Mouse (Mus musculus): ENCODE measurements around the gene Gm45902. TPM values are rescaled to one million over a fixed set of nuclear protein-coding genes. Genes with fewer than 3 reads are reported as not detected.

Gene Gm45902
- polyA plus RNA-seq (2012; rRNA removed): 0.83 and 1.2 TPM in 2 replicates

DNA sequence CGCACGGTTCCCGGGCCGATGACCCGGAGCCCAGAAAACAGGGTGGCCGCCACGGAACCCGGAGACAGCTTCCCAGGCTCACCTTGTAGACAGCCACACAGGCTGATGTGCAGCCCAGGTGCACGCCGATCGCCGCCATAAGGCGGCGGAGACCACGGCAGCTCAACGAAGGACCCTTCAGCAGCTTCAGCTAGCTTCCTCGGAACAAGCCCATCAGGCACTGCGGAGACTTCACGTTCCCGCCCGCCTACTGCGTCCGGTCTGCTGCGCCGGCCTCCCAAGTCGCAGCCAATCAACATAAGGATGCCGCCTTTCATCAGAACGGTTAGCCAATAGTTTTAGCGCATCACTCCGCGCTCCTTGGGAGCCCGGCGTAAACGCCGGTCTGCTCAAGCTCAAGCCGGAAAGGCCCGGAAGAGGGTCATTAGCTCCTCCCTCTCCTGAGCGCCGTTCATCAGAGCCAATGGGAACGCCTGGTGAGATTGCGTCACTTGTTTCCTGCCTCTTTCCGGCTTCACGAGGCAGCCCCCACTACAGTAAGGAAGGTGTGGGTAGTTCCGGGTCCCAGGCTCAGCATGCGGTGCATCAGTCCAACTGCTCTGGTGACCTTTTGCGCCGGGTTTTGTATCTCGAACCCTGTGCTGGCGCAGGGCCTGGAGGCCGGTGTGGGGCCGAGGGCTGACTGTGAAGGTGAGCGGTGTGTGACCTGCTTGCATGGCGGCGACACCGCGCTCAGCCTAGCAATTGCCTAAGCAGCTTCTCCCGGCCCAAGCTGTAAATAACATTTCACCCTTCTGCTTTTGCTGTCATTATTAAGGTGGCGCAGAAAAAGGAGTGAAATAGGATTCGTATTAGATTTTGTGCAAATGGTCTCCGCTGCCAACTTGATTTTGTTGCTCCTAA is at the start of gene Gm45902, which contains the start of the genes Hspa14 and Cdnf:
Gene Gm45902, minus strand, starts transcription at position 239 of the 903 bp plus-strand sequence.
Gene Hspa14, minus strand, starts transcription at position 263 of the 903 bp plus-strand sequence.
Gene Cdnf, plus strand, starts transcription at position 479 of the 903 bp plus-strand sequence.

GRCm38 (mm10) chr2:3474861-3475283 is 37.7 kb downstream of the Gm45902 start, which contains the start of gene Suv39h2:
TSS of gene Suv39h2 (minus strand) at chr2:3475031.

Other genes with a start within 250 kb of the Gm45902 start
- 3.0 and 3.9 TPM in 2 replicates for gene Nmt2, start 228.6 kb downstream of the Gm45902 start, polyA plus RNA-seq (2012; rRNA removed)
- 1.7 and 2.5 TPM in 2 replicates for gene Rpp38, start 180.1 kb downstream of the Gm45902 start, polyA plus RNA-seq (2012; rRNA removed)
- not detected in 2 replicates for gene Acbd7, start 176.6 kb downstream of the Gm45902 start, polyA plus RNA-seq (2012; rRNA removed)
- not detected in 2 replicates for gene Olah, start 115.6 kb downstream of the Gm45902 start, polyA plus RNA-seq (2012; rRNA removed)
- gene Meig1, start 90.1 kb downstream of the Gm45902 start, polyA plus RNA-seq (2012; rRNA removed): not detected in 2 replicates
- gene Dclre1c, start 88.7 kb downstream of the Gm45902 start, polyA plus RNA-seq (2012; rRNA removed): 2.3 and 2.5 TPM in 2 replicates
- 1.5 and 2.6 TPM in 2 replicates for gene Suv39h2, start 37.8 kb downstream of the Gm45902 start, polyA plus RNA-seq (2012; rRNA removed)
- gene Hspa14, start within 50 bp of the Gm45902 start, polyA plus RNA-seq (2012; rRNA removed): 15.9 and 17.4 TPM in 2 replicates
- gene Cdnf, start 240 bp upstream of the Gm45902 start, polyA plus RNA-seq (2012; rRNA removed): 0.27 and 0.34 TPM in 2 replicates
- gene Fam107b, start 57.7 kb upstream of the Gm45902 start, polyA plus RNA-seq (2012; rRNA removed): 13.1 and 15.1 TPM in 2 replicates

Data from colon, adult 2 months (tissue).